Mouse (Mus musculus) cerebellum, adult 8-10 months (tissue): ENCODE data around the gene Arsa.
"Not testable (repeated sequence)": the region's sequence is repeated elsewhere in the genome, so short reads cannot be mapped to it uniquely, and the experiment has no call there.

Source experiments
- DNase-seq: peaks from one replicate; pipeline ENCODE4 v3.0.0; 2022

Gene Arsa

GRCm38 (mm10) chr15:89452906-89453864 lies 24.0 kb downstream of the Arsa start:
- peak; percentile 18 for DNase-seq

DNA sequence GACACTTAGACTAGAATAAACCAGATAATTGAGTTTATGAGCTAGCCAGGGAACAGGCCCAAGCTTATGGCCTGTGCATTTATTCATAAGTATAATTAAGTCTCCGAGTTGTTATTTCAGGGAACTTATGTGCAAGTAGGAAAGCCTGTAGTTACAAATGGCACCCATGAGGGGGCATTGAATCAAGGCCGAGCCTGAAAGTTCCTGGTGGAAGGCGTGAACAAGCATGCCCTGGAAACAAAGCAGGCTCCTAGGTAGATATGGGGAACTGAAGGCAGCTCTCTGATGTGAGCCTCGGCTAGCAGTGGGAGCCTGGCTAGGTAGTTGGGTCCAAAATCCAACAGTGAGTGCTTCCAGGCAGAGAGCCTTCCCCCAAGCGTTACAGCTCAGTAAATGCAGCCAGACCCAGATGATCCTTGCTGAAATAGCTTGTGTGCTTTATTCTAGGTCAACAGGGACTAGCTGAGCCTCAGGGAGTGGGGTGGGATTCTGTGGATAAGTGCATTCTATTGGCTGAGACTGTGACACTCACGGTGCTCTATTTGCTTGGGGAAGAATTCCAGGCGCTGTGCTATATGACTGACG lies 34.6 kb downstream of the Arsa start:
- DNase-seq, result no peak

DNA sequence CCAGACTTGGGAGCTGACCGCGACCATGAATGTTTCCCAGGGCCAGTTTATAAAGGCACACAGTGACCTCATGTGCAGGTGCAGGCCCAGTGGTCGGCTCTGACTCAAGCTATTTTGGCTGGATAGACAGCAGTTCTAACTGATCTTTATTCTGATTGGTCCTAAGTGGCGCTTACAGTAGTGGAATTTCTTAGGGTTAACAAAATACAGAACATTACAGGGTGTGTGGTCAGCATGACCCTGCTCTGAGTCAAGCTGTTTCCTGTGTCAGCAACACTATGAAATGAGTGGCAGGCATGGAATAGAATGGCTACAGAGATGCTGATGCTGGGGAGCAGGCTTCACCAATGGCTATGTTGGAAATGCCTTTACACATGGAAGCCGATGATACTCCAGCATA lies 41.3 kb downstream of the Arsa start:
- no peak for DNase-seq

DNA sequence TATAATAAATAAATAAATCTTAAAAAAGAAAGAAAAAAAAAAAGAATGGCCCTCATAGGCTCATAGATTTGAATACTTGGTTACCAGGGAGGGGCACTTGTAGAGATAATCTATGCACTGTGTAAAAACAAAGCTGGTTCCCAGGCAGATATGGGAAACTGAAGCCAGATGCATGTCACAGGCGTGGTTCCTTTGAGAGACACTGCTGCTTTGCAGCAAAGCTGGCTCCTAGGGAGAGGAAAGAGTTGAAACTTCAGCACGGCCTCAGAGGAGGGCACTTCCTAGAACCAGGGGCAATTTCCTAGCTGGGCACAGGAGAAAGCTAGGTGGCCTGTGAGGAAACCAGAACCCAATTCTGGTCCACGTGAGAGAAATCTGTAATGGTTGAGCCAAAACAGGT lies 43.1 kb downstream of the Arsa start:
- no peak for DNase-seq

DNA sequence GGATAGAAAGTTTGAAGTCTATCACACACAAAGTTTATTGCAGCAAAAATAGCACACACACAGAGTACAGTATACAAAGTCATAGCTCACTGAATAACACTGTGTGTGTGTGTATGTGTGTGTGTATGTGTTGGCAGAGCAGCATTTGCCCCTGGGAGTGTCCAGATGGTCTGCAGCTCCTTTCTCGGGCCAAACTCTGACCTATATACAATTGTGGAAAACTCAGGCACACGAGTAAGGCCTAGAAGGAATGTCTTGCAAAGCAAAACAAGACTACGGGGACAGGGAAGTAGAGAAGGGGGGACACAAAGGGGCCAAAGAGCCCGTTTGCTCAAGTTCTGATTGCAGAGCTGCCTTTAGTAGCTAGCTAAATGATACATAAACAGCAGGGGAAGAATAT lies 44.3 kb downstream of the Arsa start:
- DNase-seq, result peak; percentile 47

- DNase-seq, result no peak
Observed at GRCm38 (mm10) chr15:89431806-89432205, 45.4 kb downstream of the Arsa start.

- DNase-seq, result no peak
Observed at GRCm38 (mm10) chr15:89431271-89431670, 46.0 kb downstream of the Arsa start.

- DNase-seq, result not testable (repeated sequence)
Observed at GRCm38 (mm10) chr15:89430771-89431170, 46.5 kb downstream of the Arsa start.

DNA sequence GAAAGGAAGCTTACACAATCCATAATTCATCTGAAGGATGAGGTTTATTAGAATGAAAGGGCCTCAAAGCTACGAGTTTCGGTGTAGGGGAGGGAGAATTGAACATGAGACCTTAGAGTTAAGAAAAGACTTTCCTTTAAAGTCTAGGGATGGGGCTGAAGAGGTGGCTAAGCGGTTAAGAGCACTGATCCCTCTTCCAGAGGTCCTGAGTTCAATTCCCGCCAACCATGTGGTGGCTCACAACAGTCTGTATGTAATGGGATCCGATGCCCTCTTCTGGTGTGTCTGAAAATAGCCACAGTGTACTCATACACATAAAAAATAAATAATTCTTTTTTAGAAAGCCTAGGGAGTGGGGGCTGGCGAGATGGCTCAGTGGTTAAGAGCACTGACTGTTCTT lies 46.9 kb downstream of the Arsa start:
- peak; percentile 40 for DNase-seq

GRCm38 (mm10) chr15:89429352-89430221 lies 47.6 kb downstream of the Arsa start, which contains the start of the genes C730034F03Rik, Gm44502 and Chkb:
TSS of gene C730034F03Rik (plus strand) at chr15:89429589.
TSS of gene Gm44502 (minus strand) at chr15:89429696.
TSS of gene Chkb (minus strand) at chr15:89429908.
- DNase-seq, result peak; percentile 90

DNA sequence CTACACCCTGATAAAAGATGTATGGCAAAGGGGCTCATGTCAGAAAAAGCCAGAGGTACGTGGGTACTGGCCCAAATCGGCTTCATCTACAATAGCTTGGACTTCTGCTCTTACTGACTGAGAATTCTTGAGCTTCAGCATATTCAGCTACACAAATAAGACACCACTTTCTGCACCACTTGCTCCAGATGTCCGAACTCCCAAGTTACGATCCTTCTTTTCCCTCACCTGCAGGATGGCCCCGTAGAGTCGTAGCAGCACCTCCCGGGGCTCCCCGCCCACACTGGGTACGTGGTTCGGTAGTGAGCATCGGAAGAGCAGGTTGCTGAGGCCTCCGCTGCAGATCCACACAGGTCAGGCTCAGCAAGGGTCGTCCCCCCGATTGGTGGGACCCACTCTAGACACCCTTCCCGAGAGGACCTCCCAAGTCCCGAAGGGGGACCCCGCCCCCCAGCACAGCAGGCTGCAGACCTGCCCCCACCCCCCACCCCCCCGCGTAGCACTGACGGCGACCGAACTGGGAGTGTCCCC lies 48.3 kb downstream of the Arsa start:
- no peak for DNase-seq

DNA sequence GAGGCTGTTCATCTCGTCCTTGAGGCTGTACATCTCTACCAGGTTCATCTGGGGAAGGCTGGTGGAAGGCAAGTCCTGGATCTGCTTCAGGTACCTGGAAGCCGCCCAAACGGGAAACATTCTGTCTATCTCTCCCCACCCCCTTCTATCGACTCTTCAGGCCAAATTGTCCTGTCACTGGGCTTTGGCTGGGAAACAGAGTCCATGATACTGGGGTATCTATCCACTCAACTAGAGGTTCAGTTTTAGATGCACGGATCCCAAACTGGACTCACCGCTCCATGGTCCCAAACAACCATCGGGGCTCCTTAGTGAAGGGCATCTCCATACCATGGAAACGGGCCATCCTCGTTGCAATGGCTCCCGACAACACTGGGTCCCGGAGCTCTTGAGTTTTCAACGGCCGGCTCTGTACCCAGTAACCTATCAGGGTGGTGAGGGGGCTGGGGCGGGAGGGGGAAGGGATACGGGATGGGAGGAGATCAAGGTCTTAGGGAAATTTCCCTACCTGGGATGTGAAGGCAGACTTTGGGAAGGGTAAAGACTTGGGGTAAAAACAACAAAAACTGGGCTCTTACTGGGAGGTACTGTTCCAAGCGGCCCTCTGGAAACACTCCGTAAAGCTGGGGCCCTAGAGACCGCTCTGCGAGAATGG lies 49.0 kb downstream of the Arsa start:
- DNase-seq, result peak; percentile 36

- DNase-seq, result no peak
Observed at GRCm38 (mm10) chr15:89426716-89427115, 50.5 kb downstream of the Arsa start.

GRCm38 (mm10) chr15:89425711-89426121 lies 51.5 kb downstream of the Arsa start, which contains the start of gene Cpt1b:
TSS of gene Cpt1b (minus strand) at chr15:89425863.
- DNase-seq, result no peak

GRCm38 (mm10) chr15:89424621-89425020 lies 52.6 kb downstream of the Arsa start:
- no peak for DNase-seq
